Mouse (Mus musculus): Measurements from ENCODE around the gene Scamp2. TPM values are rescaled to one million over a fixed set of nuclear protein-coding genes. Genes with fewer than 3 reads are reported as not detected.

The Scamp2 gene
- total and polyA plus RNA-seq, 3 experiments = 25.7 to 43.9 (median 26.7) TPM

- H3K27me3 ChIP-seq (ENCODE audit: control insufficient read depth, insufficient read depth, low read length) = no peaks in the 10 kb centered on the region
- H3K9ac ChIP-seq (ENCODE audit: low read depth, low read length) = peak overlapping the region; percentile 95
- peaks cover 3% of the 10 kb centered on the region for H3K79me2 ChIP-seq (replicated peaks; ENCODE audit: control insufficient read depth, insufficient read depth, low read length)
- TF ChIP-seq POLR2A (IDR thresholded peaks at IDR 0.05; ENCODE audit: insufficient read depth, low read depth, low read length) (no peak), EP300 (IDR thresholded peaks at IDR 0.05; ENCODE audit: insufficient read depth, low read depth, low read length) (no peak), CTCF (IDR thresholded peaks at IDR 0.05) (no peak)
- peak overlapping the region; percentile 92 for H3K4me3 ChIP-seq
- WGBS = 24% methylated on average over 7 of the region's 7 CpGs
- intact Hi-C loops (cut with DNase I) = loop anchor here (5.0 to 10.0 kb wide), 3 partner anchors 135 to 587 kb away; partner anchors contain the start of gene Imp3
- peak overlapping the region; percentile 99 for H3K27ac ChIP-seq
- H3K36me3 ChIP-seq (ENCODE audit: control insufficient read depth, insufficient read depth, low read length) = peaks cover 28% of the 10 kb centered on the region
- peaks cover 7% of the 10 kb centered on the region for H3K4me1 ChIP-seq (ENCODE audit: control insufficient read depth, insufficient read depth, low read length)
- no peak for DNase-seq
Observed at GRCm38 (mm10) chr9:57522114-57522860, 38.5 kb upstream of the Scamp2 start.

GRCm38 (mm10) chr9:57522861-57523246 is 37.9 kb upstream of the Scamp2 start:
- WGBS = 37% methylated on average over 4 of the region's 4 CpGs
- Histone ChIP-seq H3K9ac (ENCODE audit: low read depth, low read length) (peak overlapping the region; percentile 57), H3K4me3 (peak overlapping the region; percentile 92), H3K36me3 (ENCODE audit: control insufficient read depth, insufficient read depth, low read length) (peaks cover 28% of the 10 kb centered on the region), H3K4me1 (ENCODE audit: control insufficient read depth, insufficient read depth, low read length) (peaks cover 8% of the 10 kb centered on the region), H3K27me3 (ENCODE audit: control insufficient read depth, insufficient read depth, low read length) (no peaks in the 10 kb centered on the region), H3K27ac (peak overlapping the region; percentile 99), H3K79me2 (replicated peaks; ENCODE audit: control insufficient read depth, insufficient read depth, low read length) (peaks cover 3% of the 10 kb centered on the region)
- intact Hi-C loops (cut with DNase I) = loop anchor here (5.0 to 10.0 kb wide), 3 partner anchors 134 to 588 kb away; partner anchors contain the start of gene Imp3
- no peak for DNase-seq
- TF ChIP-seq POLR2A (IDR thresholded peaks at IDR 0.05; ENCODE audit: insufficient read depth, low read depth, low read length) (no peak), EP300 (IDR thresholded peaks at IDR 0.05; ENCODE audit: insufficient read depth, low read depth, low read length) (no peak), CTCF (IDR thresholded peaks at IDR 0.05) (no peak)

GRCm38 (mm10) chr9:57523754-57524153 is 37.0 kb upstream of the Scamp2 start:
- Histone ChIP-seq H3K79me2 (replicated peaks; ENCODE audit: control insufficient read depth, insufficient read depth, low read length) (peaks cover 6% of the 10 kb centered on the region), H3K27me3 (ENCODE audit: control insufficient read depth, insufficient read depth, low read length) (no peaks in the 10 kb centered on the region), H3K4me3 (peak overlapping the region; percentile 26; the same call in 1 of the 2 replicates), H3K36me3 (ENCODE audit: control insufficient read depth, insufficient read depth, low read length) (peaks cover 34% of the 10 kb centered on the region), H3K9ac (ENCODE audit: low read depth, low read length) (no peak overlapping the region), H3K4me1 (ENCODE audit: control insufficient read depth, insufficient read depth, low read length) (peaks cover 9% of the 10 kb centered on the region), H3K27ac (peak overlapping the region; percentile 12; the same call in 1 of the 2 replicates)
- TF ChIP-seq CTCF (IDR thresholded peaks at IDR 0.05) (peak; percentile 93), EP300 (IDR thresholded peaks at IDR 0.05; ENCODE audit: insufficient read depth, low read depth, low read length) (no peak), POLR2A (IDR thresholded peaks at IDR 0.05; ENCODE audit: insufficient read depth, low read depth, low read length) (no peak)
- 57% methylated on average over 1 of the region's 1 CpGs for WGBS
- DNase-seq = no peak
- intact Hi-C loops (cut with DNase I) = loop anchor here (2.0 to 10.0 kb wide), 4 partner anchors 15 to 589 kb away; partner anchors contain the start of gene Imp3

- H3K27me3 ChIP-seq (ENCODE audit: control insufficient read depth, insufficient read depth, low read length) = no peaks in the 10 kb centered on the region
- intact Hi-C loops (cut with DNase I) = loop anchor here (2.0 to 10.0 kb wide), 4 partner anchors 14 to 590 kb away; partner anchors contain the start of gene Imp3
- peaks cover 11% of the 10 kb centered on the region for H3K4me1 ChIP-seq (ENCODE audit: control insufficient read depth, insufficient read depth, low read length)
- peak overlapping the region; percentile 26; the same call in 1 of the 2 replicates for H3K4me3 ChIP-seq
- no peak for DNase-seq
- TF ChIP-seq CTCF (IDR thresholded peaks at IDR 0.05) (no peak), EP300 (IDR thresholded peaks at IDR 0.05; ENCODE audit: insufficient read depth, low read depth, low read length) (no peak), POLR2A (IDR thresholded peaks at IDR 0.05; ENCODE audit: insufficient read depth, low read depth, low read length) (no peak)
- H3K9ac ChIP-seq (ENCODE audit: low read depth, low read length) = peak overlapping the region; percentile 1; the same call in 1 of the 2 replicates
- H3K79me2 ChIP-seq (replicated peaks; ENCODE audit: control insufficient read depth, insufficient read depth, low read length) = peaks cover 9% of the 10 kb centered on the region
- peaks cover 41% of the 10 kb centered on the region for H3K36me3 ChIP-seq (ENCODE audit: control insufficient read depth, insufficient read depth, low read length)
- H3K27ac ChIP-seq = peak overlapping the region; percentile 12; the same call in 1 of the 2 replicates
Observed at GRCm38 (mm10) chr9:57524439-57524838, 36.3 kb upstream of the Scamp2 start.

GRCm38 (mm10) chr9:57525516-57525915 is 35.2 kb upstream of the Scamp2 start:
- WGBS = 35% methylated on average over 2 of the region's 2 CpGs
- Histone ChIP-seq H3K79me2 (replicated peaks; ENCODE audit: control insufficient read depth, insufficient read depth, low read length) (peaks cover 9% of the 10 kb centered on the region), H3K4me1 (ENCODE audit: control insufficient read depth, insufficient read depth, low read length) (peaks cover 10% of the 10 kb centered on the region), H3K27me3 (ENCODE audit: control insufficient read depth, insufficient read depth, low read length) (no peaks in the 10 kb centered on the region), H3K27ac (no peak overlapping the region), H3K36me3 (ENCODE audit: control insufficient read depth, insufficient read depth, low read length) (peaks cover 50% of the 10 kb centered on the region), H3K4me3 (no peak overlapping the region), H3K9ac (ENCODE audit: low read depth, low read length) (no peak overlapping the region)
- intact Hi-C loops (cut with DNase I) = loop anchor here (2.0 to 10.0 kb wide), 2 partner anchors 13 to 591 kb away; partner anchors contain the start of gene Imp3
- DNase-seq = no peak
- TF ChIP-seq CTCF (IDR thresholded peaks at IDR 0.05) (no peak), EP300 (IDR thresholded peaks at IDR 0.05; ENCODE audit: insufficient read depth, low read depth, low read length) (no peak), POLR2A (IDR thresholded peaks at IDR 0.05; ENCODE audit: insufficient read depth, low read depth, low read length) (no peak)

GRCm38 (mm10) chr9:57526435-57526834 is 34.3 kb upstream of the Scamp2 start:
- intact Hi-C loops (cut with DNase I) = loop anchor here (10.0 kb wide), 1 partner anchor 592 kb away; the partner anchor contains the start of gene Imp3
- H3K79me2 ChIP-seq (replicated peaks; ENCODE audit: control insufficient read depth, insufficient read depth, low read length) = peaks cover 9% of the 10 kb centered on the region
- H3K27me3 ChIP-seq (ENCODE audit: control insufficient read depth, insufficient read depth, low read length) = no peaks in the 10 kb centered on the region
- H3K4me1 ChIP-seq (ENCODE audit: control insufficient read depth, insufficient read depth, low read length) = peaks cover 10% of the 10 kb centered on the region
- H3K36me3 ChIP-seq (ENCODE audit: control insufficient read depth, insufficient read depth, low read length) = peaks cover 56% of the 10 kb centered on the region
- TF ChIP-seq POLR2A (IDR thresholded peaks at IDR 0.05; ENCODE audit: insufficient read depth, low read depth, low read length) = no peak
- no peak for TF ChIP-seq EP300 (IDR thresholded peaks at IDR 0.05; ENCODE audit: insufficient read depth, low read depth, low read length)
- no peak for TF ChIP-seq CTCF (IDR thresholded peaks at IDR 0.05)
- no peak overlapping the region for H3K4me3 ChIP-seq
- DNase-seq = no peak
- no peak overlapping the region for H3K9ac ChIP-seq (ENCODE audit: low read depth, low read length)
- no peak overlapping the region for H3K27ac ChIP-seq

All from heart, adult 2 months (tissue).